Mouse (Mus musculus): ENCODE data around the gene Gsto1.

GRCm38 (mm10) chr19:47820832-47821493, 33.8 kb upstream of the Gsto1 start:
- TF ChIP-seq CTCF (IDR thresholded peaks at IDR 0.05; ENCODE audit: borderline replicate concordance, insufficient read depth, low read depth, low read length) (peak; percentile 77), POLR2A (IDR thresholded peaks at IDR 0.05; ENCODE audit: borderline replicate concordance, insufficient read depth, low read length) (no peak)

Measured in cerebellum, adult 2 months (tissue).